Mouse (Mus musculus) bone marrow macrophage, adult 2 months (primary cell): ENCODE results near the gene Fam198b.

Experiments
- CTCF ChIP-seq: IDR thresholded peaks from 2 replicates; pipeline ENCODE4 v1.5.1; 2012; ENCODE audit warnings: low read depth, mild to moderate bottlenecking, low read length, moderate library complexity
- POLR2A ChIP-seq: IDR thresholded peaks from 2 replicates; pipeline ENCODE4 v1.6.1; 2012; ENCODE audit warnings: mild to moderate bottlenecking, low read depth, low read length, borderline replicate concordance

GRCm38 (mm10) chr3:79947736-79948135 lies 63.4 kb downstream of the Fam198b start:
- TF ChIP-seq CTCF (no peak), POLR2A (no peak)
